Mouse (Mus musculus) CD4-positive, CD25-positive, alpha-beta regulatory T cell, adult 4 months (primary cell): ENCODE data around the gene Cldn4. TPM values are rescaled to one million over a fixed set of nuclear protein-coding genes. Genes with fewer than 3 reads are reported as not detected.
"Not testable (repeated sequence)": the region's sequence is repeated elsewhere in the genome, so short reads cannot be mapped to it uniquely, and the experiment has no call there.

ENCODE experiments used
- ATAC-seq: one replicate; pipeline ENCODE4 v1.8.0; 2017
- polyA plus RNA-seq, 2 experiments: library from polyadenylated mRNA; unstranded; fragments of 100-300 nt; shearing (Covaris generic); gene quantifications; one replicate each; pipeline ENCODE4 v1.2.1; 2017

Gene Cldn4
- polyA plus RNA-seq, 2 experiments from 2014 or later, result 0.40 TPM; not detected in 1

DNA sequence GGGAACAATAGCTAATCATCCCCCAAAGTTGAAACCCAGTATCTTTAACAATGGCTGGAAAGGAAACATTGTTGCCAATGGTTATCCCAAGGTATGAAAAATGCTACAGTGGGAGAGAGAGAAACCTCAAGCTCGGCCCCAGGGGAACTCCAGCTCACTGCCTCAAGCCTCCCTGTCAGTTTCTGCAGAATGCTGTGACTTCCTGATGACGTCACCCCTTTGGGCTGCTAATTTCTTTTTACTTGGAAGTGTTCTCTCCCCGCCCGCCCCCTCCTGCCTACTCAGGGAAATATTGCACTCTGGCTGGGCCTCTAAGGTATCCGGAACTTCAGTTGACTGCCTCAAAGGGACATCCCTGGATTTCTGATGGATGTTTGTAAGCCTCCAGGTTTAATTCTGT lies 16.8 kb upstream of the Cldn4 start:
- no peak for ATAC-seq

DNA sequence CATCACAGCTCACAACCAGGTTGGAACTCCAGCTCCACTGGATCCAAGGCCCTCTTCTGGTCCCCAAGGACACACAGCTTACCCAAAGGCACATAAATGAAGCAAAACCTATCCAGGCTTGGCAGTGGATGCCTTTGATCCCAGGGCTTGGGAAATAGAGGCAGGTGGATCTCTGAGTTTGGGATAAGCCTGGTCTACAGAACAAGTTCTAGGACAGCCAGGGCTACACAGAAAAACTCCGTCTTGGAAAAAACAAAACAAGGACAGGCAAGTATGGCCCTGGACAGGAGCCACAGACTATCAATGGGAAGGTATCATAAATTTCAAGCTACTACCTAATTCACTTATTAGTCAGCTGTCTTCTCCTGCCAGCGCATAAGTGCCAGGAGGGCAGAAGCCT lies 14.8 kb upstream of the Cldn4 start:
- no peak for ATAC-seq

DNA sequence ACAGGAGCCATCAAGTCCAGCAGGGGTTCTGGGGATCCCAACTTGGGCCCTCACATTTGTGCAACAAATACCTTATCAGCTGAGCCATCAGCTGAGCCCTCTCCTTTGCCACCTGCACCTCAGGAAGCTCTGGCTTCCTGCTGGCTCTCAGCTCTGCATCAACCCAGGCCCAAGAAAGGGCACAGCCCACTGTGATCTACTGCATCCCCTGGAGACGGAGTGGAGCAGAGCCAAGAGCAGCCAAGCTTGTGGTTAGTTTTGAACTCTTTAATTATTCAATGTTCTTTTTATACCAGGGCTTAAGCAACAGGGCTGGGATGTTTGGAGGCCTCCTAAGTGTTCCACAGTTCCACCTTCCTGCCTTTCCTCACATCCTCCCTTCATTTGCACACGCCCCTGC lies 13.7 kb upstream of the Cldn4 start:
- ATAC-seq, result no peak

DNA sequence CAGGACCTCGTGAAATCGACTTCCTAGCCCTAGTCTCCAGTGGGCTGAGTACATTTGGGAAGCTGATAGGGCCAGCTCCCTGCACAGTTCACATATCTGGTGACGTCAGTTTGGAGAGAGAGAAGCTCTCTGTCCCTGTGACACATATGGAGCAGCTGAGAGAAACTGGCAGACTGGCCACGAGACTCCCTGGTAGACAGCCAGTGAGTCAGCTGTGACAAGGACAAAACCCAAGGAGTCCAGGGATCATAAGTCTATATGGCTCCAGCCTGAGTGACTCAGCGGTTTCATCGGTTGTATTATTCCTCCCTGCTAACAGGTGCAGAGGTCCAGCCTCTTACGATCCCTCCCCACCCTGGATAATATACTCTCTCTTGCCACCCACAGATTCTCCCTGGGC lies 12.4 kb upstream of the Cldn4 start:
- no peak for ATAC-seq

DNA sequence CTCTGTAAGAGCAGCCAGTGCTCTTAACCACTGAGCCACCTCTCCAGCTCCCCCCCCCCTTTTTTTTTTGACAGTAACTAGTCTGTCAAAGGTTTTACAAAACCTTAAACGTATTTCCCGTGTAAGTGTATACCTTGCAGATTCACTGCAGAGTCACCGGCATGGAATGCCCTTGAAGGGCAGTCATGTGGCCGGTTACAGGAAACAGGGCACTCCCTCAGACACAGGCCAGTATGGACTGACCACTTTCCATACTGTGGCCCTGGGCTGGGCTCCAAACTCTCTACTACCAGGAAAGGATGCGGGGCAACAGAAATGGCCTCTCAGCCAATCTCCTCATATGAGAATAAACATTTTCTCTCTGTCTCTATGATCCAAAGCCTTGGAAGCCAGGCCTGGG lies 8.8 kb upstream of the Cldn4 start:
- no peak for ATAC-seq

DNA sequence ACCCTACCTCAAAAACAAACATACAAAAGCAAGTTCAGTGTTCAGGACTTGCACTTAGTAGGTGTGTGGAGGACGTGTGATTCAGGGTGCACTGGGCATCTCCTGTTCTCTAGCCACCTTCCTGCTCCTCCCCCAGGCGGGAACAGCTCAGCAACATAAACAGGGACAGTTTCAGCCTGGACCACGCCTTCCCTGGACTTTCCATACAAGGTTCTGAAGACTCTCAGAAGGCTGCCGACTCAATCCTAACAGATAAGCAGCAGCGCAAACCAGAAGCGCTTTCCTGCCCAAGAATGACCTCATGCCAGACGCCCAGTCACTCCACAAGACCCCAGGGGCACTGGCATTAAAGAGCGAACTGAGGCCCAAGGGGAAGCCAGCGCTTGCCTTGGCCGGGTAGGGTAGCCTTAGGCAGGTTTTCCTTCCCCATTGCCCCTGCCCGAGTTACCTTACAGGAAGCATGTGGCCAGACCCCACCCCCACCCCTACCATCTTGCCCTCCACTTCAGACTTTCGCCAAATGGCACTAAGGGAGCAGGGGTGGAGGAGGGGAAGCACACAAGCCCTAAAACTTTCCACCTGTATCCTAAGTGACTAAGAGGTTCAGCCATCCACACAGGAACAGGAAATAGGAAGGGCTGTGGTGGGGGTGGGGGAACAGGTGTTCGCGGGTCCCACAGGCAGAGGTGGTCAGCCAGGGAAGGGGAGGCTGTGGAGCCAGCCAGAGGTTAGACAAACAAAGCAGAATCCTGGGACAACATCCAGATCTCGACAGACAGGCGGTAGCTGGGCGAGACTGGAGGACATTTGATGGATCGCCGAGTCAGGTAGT lies 4.5 kb upstream of the Cldn4 start:
- ATAC-seq, result no peak

DNA sequence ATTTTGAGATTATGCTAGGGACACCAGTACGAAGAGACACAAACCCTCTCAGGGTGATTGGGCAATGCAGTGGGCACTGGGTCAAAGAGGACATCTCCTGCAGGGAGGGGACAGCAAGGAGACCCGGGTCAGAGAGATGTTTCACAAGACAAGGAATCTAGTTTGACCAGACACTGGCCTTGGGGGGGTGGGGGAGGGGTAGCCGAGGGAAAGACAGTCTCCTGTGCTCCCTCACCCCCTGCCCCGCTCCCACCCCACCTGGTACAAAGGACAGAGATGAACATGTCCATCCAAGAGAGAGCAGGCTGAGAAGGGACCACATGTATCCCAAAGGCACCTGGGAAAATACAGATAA lies 1.3 kb upstream of the Cldn4 start:
- no peak for ATAC-seq

DNA sequence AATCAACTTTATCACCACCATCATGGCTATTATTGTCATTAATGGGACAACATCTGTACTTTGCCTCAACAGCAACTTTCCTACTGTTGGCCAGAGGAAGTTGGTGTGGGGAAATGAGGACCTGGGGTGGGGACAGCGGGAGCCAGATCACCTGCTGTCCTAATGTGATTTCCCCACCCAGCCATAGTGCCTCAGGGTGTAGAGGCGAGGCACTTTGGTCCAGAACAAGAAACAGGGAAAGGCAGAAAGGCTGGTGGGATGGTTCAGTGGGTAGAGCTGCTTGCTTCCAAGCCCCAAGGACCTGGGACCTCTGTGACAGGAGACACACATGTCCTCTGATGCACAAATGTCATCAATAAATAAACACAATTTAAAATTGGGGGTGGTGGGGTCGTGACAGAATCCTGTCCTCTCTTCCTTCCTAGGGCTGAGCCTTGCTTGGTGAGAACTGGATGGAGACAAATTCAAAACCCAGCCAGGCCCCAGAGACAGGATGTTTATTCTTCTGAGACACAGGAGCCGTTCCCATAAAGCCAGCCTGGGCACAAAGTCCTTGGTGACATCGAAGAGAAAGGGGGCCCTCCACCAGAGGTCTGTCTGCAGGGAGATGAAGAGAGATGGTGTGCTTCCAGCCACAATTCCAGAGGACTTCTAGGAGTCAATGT lies 818 bp upstream of the Cldn4 start:
- no peak for ATAC-seq

DNA sequence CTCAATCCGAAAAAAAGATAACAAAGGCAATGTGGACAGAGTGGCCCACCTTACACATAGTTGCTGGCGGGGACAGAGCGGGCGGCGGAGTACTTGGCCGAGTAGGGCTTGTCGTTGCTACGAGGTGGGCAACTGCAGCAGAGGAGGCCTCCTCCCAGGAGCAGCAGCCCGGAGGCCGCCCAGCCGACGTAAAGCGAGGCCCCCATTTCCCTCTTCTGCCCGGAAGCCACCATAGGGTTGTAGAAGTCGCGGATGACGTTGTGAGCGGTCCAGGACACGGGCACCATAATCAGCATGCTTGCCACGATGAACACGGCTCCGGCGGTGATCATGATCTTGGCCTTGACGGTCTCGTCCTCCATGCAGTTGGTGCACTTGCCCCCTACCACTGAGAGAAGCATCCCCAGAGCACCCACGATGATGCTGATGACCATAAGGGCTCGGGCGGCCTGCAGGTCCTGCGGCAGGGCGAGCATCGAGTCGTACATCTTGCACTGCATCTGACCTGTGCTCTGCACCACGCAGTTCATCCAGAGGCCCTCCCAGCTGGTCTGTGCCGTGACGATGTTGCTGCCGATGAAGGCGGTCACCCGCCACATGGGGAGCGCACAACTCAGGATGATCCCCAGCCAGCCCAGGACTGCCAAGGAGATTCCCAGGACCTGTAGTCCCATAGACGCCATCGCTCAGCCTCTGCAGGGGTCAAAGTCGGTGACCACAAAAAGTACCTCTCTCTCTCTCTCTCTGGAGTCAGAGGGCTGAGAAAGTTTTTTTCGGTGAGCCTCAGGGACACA lies 474 bp downstream of the Cldn4 start:
- no peak for ATAC-seq

DNA sequence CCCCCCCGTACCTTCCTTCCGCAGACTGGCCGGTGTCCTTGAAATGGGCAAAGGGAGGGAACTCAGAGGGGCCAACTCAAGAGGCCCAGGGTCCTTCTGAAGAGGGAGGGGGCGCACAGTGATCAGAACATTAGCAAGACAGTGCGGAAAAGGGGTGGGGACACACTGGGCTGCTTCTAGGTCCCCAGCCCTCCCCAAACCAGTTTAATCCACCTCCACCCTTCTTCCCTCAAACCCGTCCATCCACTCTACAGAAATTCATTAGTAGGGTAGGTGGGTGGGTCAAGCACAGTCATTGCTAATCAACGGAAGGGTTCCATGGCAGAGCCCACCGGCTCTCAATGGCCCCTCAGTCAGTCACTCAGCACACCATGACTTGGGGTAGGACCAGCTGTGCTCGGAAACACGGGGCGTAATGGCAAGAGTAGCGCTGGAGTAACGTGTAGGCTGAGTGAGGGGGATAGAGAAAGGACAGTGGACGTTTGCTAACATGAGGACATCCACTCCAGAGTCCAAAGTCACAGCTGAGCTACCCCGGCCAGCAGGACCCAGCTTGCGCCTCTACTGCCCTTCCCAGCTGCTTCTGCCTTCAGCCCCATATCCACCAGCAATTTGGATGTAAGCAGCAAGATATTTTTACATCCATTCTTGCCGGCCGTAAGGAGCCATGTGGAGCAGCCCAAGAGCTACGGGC lies 1.3 kb downstream of the Cldn4 start:
- no peak for ATAC-seq

DNA sequence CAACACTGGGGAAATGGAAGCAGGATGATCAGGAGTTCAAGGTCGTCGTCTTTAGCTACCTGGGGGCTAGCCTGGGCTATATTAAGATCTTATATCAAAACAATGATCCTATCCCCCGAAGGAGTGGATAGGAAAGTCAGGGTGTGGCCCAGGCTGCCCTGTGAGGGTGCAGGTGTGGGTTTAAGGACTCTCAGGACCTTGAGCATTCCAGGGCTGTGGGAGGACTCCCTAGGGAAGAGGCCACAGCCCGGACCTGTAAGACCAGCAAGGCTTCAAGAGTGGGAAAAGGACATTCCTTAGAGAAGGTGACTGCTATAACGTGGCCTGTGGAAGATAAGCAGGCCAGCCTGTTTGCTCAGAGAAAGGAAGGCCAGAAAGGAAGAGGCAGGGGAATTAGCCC lies 2.6 kb downstream of the Cldn4 start:
- ATAC-seq, result no peak

DNA sequence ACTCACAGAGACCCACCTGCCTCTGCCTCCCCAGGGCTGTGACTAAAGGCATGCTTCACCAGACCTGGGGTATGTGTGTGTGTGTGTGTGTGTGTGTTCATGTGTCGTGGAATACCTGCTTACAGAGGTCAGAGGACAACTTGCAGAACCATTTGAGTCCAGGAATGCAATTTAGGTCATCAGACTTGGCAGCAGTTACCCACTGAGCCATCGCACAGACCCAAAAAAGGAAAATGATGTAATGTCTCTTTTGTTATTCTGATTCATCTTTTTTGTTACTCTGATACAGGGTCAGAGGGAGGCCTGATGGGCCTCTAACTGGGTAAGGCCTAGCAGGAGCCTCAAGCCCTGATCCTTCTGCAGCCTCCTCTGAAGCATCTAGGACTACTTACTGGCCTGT lies 4.0 kb downstream of the Cldn4 start:
- ATAC-seq, result no peak

DNA sequence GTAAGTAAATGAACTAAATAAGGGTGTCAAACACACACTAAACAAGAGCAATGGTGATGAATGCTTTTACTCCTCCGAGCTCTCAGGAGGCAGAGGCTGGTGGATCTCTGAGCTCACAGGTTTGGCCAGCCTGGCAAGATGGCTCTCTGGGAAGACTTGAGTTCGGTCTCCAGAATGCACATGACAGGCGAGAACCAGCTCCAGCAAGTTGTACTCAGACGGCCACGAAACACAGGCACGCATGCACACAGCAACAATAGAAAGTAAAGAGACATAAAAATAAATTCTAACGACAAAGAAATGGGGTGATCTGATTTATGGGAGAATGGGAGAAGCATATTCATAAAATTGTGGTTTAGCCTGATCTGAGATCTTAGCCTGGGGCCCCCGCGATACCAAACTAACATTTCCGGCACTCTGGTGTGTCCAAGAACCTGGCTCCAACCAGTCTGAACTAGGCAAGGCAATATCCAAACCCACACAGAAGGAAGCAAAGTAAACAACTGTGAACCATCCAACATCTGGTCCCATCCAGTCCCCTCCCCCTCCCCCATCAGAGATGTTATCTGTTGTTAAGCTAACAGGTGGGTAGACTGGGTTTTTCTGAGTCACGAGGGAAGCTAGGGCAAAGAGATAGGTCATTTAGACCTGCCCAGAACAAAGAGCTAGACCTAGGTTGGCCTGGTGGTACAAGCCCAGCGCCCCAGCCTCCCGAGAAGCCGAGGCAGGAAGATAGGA lies 5.1 kb downstream of the Cldn4 start:
- ATAC-seq, result peak; percentile 36

DNA sequence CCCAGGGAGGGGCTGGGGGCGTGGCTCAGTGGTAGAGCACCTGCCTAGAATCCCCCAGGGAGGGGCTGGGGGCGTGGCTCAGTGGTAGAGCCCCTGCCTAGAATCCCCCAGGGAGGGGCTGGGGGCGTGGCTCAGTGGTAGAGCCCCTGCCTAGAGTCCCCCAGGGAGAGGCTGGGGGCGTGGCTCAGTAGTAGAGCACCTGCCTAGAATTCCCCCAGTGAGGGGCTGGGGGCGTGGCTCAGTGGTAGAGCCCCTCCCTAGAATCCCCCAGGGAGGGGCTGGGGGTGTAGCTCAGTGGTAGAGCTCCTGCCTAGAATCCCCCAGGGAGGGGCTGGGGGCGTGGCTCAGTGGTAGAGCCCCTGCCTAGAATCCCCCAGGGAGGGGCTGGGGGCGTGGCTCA lies 7.2 kb downstream of the Cldn4 start:
- ATAC-seq, result not testable (repeated sequence)

DNA sequence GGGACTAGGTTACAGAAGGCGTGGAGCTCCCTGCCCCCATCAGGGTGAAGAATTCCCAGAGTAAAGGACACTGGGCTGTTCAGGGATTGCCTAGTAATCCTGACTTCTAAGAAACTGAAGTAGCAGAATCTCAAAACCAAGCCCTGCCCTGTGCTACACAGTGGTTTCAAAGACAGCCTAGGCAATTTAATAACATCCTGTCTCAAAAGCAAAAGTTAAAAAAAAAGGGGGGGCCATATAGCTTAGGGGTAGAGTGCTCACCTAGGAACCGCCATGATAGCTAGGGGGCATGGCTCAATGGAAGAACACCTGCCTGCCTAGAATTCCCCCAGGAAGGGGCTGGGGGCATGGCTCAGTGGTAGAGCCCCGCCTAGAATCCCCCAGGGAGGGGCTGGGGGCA lies 7.7 kb downstream of the Cldn4 start:
- ATAC-seq, result peak; percentile 97

DNA sequence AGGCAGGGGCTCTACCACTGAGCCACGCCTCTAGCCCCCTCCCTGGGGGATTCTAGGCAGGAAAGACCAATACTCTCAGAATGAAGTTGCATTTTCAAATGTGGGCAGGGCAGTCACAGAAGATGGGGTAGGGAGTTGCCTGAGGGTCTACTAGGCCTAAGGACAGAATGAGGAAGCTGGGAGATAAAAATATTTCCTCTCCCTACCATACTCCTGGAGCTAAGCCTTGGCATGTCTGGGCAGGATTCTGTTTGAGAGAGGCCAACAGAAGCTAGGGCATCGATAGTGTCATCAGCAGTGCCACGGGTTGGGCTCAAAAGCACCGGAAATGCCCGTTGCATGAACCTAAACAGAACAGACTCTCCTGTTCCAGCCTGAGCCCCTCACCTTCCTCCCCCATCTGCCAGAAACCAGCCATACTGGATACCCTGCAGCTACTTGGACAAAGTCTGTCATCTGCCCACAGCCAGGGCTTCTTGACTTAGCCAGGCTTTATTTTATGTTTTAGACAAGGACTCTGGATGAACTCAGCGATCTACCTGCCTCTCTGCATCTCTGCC lies 10.0 kb downstream of the Cldn4 start:
- no peak for ATAC-seq

DNA sequence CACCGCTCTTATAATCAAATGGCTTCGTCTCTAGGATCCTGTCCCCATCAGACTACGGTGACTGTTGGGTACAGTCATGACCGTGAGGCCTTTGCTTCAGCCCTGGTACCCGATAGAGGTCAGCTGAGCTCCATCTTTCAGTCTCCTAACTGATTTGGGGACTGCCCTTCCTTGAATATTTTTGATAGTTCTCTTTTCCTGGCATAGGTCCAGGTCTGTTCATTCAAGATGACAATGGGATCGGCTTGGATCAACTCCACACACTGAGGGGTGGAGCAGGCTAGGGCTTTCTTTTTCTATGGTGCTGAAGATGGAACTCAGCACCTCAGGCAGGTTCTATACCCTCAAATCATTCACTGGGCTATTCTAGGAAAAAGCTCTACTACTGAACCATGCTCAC lies 10.7 kb downstream of the Cldn4 start:
- ATAC-seq, result no peak

DNA sequence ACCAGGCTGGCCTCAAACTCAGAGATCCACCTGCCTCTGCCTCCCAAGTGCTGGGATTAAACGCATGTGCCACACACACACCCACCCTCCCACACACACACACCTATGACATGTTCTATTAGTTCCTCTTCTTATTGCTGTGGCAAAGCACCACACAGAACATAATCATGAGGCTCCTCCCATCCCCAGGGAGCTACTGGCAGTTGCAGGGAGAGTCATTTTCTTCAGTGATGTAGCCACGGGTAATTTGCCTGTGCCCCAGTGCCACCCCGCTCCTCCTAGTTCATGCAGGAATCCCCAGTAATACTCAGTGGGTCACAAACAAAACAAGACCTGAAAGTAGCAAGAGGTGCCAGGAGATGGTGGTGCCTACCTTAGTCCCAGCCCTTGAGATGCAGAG lies 12.1 kb downstream of the Cldn4 start:
- ATAC-seq, result no peak

DNA sequence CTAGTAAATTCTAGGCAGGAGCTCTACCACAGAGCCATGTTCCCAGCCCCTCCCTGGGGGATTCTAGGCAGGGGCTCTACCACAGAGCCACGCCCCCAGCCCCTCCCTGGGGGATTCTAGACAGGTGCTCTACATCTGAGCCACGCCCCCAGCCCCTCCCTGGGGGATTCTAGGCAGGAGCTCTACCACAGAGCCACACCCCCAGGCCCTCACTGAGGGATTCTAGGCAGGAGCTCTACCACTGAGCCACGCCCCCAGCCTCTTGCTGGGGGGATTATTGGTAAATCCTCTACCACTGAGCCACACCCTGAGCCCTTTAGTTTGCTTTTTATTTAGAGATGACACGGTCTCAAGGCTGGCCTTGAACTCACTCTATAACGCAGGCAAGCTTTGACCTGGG lies 13.0 kb downstream of the Cldn4 start:
- not testable (repeated sequence) for ATAC-seq

DNA sequence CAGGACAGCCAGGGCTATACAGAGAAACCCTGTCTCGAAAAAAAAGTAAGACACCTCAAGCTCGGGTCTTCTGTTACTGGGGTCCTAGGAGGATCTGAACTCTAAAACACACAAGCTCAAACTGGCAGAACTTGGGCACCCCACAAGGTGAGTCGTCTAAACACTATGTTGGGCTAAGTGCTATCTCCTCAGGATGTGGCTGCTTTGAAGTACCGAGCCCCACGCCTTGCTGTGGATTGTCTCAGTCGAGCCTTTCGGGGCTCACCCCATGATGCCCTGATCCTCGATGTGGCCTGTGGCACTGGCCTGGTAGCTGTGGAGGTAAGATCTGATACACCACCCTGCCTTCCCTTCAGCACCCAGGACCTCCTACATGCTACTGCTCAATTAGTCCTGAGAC lies 13.5 kb downstream of the Cldn4 start:
- peak; percentile 76 for ATAC-seq

DNA sequence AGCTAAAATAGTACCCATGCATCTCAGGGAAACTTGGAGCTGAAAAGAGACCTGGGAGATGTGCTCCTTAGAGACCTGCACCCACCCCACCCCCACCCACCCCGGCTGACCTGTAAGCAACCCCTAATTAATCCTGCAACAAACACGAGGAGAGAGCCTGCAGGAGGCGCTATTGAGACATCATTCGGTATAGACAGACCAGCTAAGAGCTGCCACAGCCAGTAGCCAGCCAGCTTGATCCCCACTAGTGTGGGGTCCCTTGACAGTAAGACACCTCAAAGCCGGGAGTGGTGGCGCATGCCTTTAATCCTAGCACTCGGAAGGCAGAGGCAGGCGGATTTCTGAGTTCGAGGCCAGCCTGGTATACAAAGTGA lies 13.8 kb downstream of the Cldn4 start:
- peak; percentile 23 for ATAC-seq
